Mouse (Mus musculus): Measurements from ENCODE around the gene Scamp1. TPM values are rescaled to one million over a fixed set of nuclear protein-coding genes. Genes with fewer than 3 reads are reported as not detected.
A peak's percentile ranks its signal among the peaks of the same experiment; 100 is the strongest.

Gene Scamp1
- polyA plus RNA-seq, 1 experiment = 5.3 TPM

GRCm38 (mm10) chr13:94174577-94175279 is 110.9 kb downstream of the Scamp1 start:
- no peak for TF ChIP-seq MAX (IDR thresholded peaks at IDR 0.05)
- TF ChIP-seq CEBPB (IDR thresholded peaks at IDR 0.05; ENCODE audit: low read depth) = no peak
- TF ChIP-seq FOSL1 (IDR thresholded peaks at IDR 0.05; ENCODE audit: insufficient read depth, low read length, poor library complexity, severe bottlenecking) = no peak
- no peak for TF ChIP-seq CTCF (IDR thresholded peaks at IDR 0.05; ENCODE audit: control insufficient read depth, insufficient read depth, insufficient read length)
- no peak for TF ChIP-seq MYOD1 (IDR thresholded peaks at IDR 0.05; ENCODE audit: control insufficient read depth, insufficient read length, low read depth)
- H3ac ChIP-seq (ENCODE audit: control insufficient read depth, insufficient read length, low read depth) = no peak overlapping the region
- H3K36me3 ChIP-seq (ENCODE audit: control insufficient read depth, insufficient read depth) = peaks cover 31% of the 10 kb centered on the region
- H3K79me3 ChIP-seq (ENCODE audit: low read depth) = peaks cover 13% of the 10 kb centered on the region
- no peak overlapping the region for H3K4me3 ChIP-seq (ENCODE audit: insufficient read depth, poor library complexity, severe bottlenecking)
- H3K27me3 ChIP-seq (ENCODE audit: control insufficient read depth, insufficient read depth, insufficient read length) = no peaks in the 10 kb centered on the region
- H3K79me2 ChIP-seq (ENCODE audit: control insufficient read depth, insufficient read depth) = peaks cover 71% of the 10 kb centered on the region

- no peak overlapping the region for H3K4me3 ChIP-seq (ENCODE audit: insufficient read depth, poor library complexity, severe bottlenecking)
- H3ac ChIP-seq (ENCODE audit: control insufficient read depth, insufficient read length, low read depth) = no peak overlapping the region
- peaks cover 10% of the 10 kb centered on the region for H3K79me3 ChIP-seq (ENCODE audit: low read depth)
- H3K27me3 ChIP-seq (ENCODE audit: control insufficient read depth, insufficient read depth, insufficient read length) = no peaks in the 10 kb centered on the region
- TF ChIP-seq CTCF (IDR thresholded peaks at IDR 0.05; ENCODE audit: control insufficient read depth, insufficient read depth, insufficient read length) (no peak), MYOG (IDR thresholded peaks at IDR 0.05; ENCODE audit: control insufficient read depth, extremely low read depth, insufficient read length) (no peak), MAX (IDR thresholded peaks at IDR 0.05) (no peak), CEBPB (IDR thresholded peaks at IDR 0.05; ENCODE audit: low read depth) (no peak), MYOD1 (IDR thresholded peaks at IDR 0.05; ENCODE audit: control insufficient read depth, insufficient read length, low read depth) (no peak), USF1 (IDR thresholded peaks at IDR 0.05; ENCODE audit: low read depth) (no peak), FOSL1 (IDR thresholded peaks at IDR 0.05; ENCODE audit: insufficient read depth, low read length, poor library complexity, severe bottlenecking) (no peak)
- peaks cover 65% of the 10 kb centered on the region for H3K79me2 ChIP-seq (ENCODE audit: control insufficient read depth, insufficient read depth)
- H3K36me3 ChIP-seq (ENCODE audit: control insufficient read depth, insufficient read depth) = peaks cover 29% of the 10 kb centered on the region
Measured at GRCm38 (mm10) chr13:94173633-94174576, 111.8 kb downstream of the Scamp1 start.

DNA sequence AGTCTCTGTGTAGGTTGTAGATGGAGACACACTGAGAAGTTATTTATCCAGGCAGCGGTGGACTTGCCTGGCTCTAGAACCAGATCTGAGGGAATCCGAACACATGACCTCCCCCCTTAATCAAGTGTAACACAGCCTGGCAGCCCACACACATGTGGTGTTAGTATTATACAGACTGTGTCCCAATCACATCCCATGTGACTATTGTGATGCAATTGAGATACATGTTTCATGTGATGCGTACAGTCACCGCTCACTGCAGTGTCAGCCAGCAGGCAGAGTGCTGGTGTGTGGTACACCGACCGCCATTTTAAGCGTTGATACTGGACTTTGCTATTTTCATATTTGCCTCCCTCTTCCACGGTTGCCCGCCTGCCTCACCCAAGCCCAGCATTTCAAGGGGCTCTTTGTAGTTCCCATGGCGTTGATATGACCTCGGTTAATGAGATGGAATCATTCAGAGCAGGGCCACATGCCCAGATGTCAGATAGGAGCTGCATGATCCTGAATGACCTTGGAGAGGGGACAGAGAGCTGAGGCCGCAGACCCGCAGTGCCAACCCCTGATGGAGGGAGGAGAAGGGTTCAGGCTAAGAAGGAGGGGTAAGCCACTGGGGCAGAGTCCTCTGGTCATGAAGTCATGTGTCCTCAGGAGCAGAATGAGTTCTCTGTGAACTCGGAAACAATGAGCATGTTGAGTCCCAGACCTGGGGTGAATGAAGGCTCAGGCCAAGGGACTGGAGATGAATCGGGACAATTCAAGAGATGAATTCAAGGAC is 112.9 kb downstream of the Scamp1 start:
- peaks cover 27% of the 10 kb centered on the region for H3K36me3 ChIP-seq (ENCODE audit: control insufficient read depth, insufficient read depth)
- no peaks in the 10 kb centered on the region for H3K27me3 ChIP-seq (ENCODE audit: control insufficient read depth, insufficient read depth, insufficient read length)
- peaks cover 10% of the 10 kb centered on the region for H3K79me3 ChIP-seq (ENCODE audit: low read depth)
- peaks cover 60% of the 10 kb centered on the region for H3K79me2 ChIP-seq (ENCODE audit: control insufficient read depth, insufficient read depth)
- no peak for TF ChIP-seq FOSL1 (IDR thresholded peaks at IDR 0.05; ENCODE audit: insufficient read depth, low read length, poor library complexity, severe bottlenecking)
- no peak for TF ChIP-seq MYOD1 (IDR thresholded peaks at IDR 0.05; ENCODE audit: control insufficient read depth, insufficient read length, low read depth)
- no peak for TF ChIP-seq MYOG (IDR thresholded peaks at IDR 0.05; ENCODE audit: control insufficient read depth, extremely low read depth, insufficient read length)
- no peak for TF ChIP-seq USF1 (IDR thresholded peaks at IDR 0.05; ENCODE audit: low read depth)
- H3K4me3 ChIP-seq (ENCODE audit: insufficient read depth, poor library complexity, severe bottlenecking) = no peak overlapping the region
- no peak overlapping the region for H3ac ChIP-seq (ENCODE audit: control insufficient read depth, insufficient read length, low read depth)

GRCm38 (mm10) chr13:94171612-94172011 is 114.0 kb downstream of the Scamp1 start:
- H3K36me3 ChIP-seq (ENCODE audit: control insufficient read depth, insufficient read depth) = peaks cover 17% of the 10 kb centered on the region
- peaks cover 10% of the 10 kb centered on the region for H3K79me3 ChIP-seq (ENCODE audit: low read depth)
- TF ChIP-seq MAX (IDR thresholded peaks at IDR 0.05) = no peak
- TF ChIP-seq FOSL1 (IDR thresholded peaks at IDR 0.05; ENCODE audit: insufficient read depth, low read length, poor library complexity, severe bottlenecking) = no peak
- no peak for TF ChIP-seq USF1 (IDR thresholded peaks at IDR 0.05; ENCODE audit: low read depth)
- TF ChIP-seq MYOG (IDR thresholded peaks at IDR 0.05; ENCODE audit: control insufficient read depth, extremely low read depth, insufficient read length) = no peak
- no peak for TF ChIP-seq CEBPB (IDR thresholded peaks at IDR 0.05; ENCODE audit: low read depth)
- no peak for TF ChIP-seq CTCF (IDR thresholded peaks at IDR 0.05; ENCODE audit: control insufficient read depth, insufficient read depth, insufficient read length)
- no peak for TF ChIP-seq MYOD1 (IDR thresholded peaks at IDR 0.05; ENCODE audit: control insufficient read depth, insufficient read length, low read depth)
- no peak overlapping the region for H3ac ChIP-seq (ENCODE audit: control insufficient read depth, insufficient read length, low read depth)
- H3K79me2 ChIP-seq (ENCODE audit: control insufficient read depth, insufficient read depth) = peaks cover 54% of the 10 kb centered on the region
- H3K27me3 ChIP-seq (ENCODE audit: control insufficient read depth, insufficient read depth, insufficient read length) = no peaks in the 10 kb centered on the region
- no peak overlapping the region for H3K4me3 ChIP-seq (ENCODE audit: insufficient read depth, poor library complexity, severe bottlenecking)

GRCm38 (mm10) chr13:94169325-94169916 is 116.2 kb downstream of the Scamp1 start:
- TF ChIP-seq MYOD1 (IDR thresholded peaks at IDR 0.05; ENCODE audit: control insufficient read depth, insufficient read length, low read depth) = peak; percentile 28
- no peak for TF ChIP-seq MYOG (IDR thresholded peaks at IDR 0.05; ENCODE audit: control insufficient read depth, extremely low read depth, insufficient read length)
- TF ChIP-seq USF1 (IDR thresholded peaks at IDR 0.05; ENCODE audit: low read depth) = peak; percentile 27
- peaks cover 14% of the 10 kb centered on the region for H3K79me3 ChIP-seq (ENCODE audit: low read depth)
- H3K79me2 ChIP-seq (ENCODE audit: control insufficient read depth, insufficient read depth) = peaks cover 69% of the 10 kb centered on the region
- no peaks in the 10 kb centered on the region for H3K27me3 ChIP-seq (ENCODE audit: control insufficient read depth, insufficient read depth, insufficient read length)
- H3ac ChIP-seq (ENCODE audit: control insufficient read depth, insufficient read length, low read depth) = no peak overlapping the region
- no peak overlapping the region for H3K4me3 ChIP-seq (ENCODE audit: insufficient read depth, poor library complexity, severe bottlenecking)
- peaks cover 2% of the 10 kb centered on the region for H3K36me3 ChIP-seq (ENCODE audit: control insufficient read depth, insufficient read depth)

Measured in C2C12 (cell line).